Mouse (Mus musculus) embryonic fibroblast, embryonic 13.5 days (primary cell): Measurements from ENCODE around the gene Nupl1. TPM values are rescaled to one million over a fixed set of nuclear protein-coding genes. Genes with fewer than 3 reads are reported as not detected.

ENCODE experiments used
- H3K27ac ChIP-seq: 2 replicates; pipeline ENCODE4 v1.5.1; 2012; ENCODE audit warnings: low read length, control low read depth, inconsistent platforms; ENCODE audit not compliant: insufficient read depth
- H3K4me1 ChIP-seq: 2 replicates; pipeline ENCODE4 v1.6.1; 2011; ENCODE audit warnings: low read length; ENCODE audit not compliant: control insufficient read depth, insufficient read depth
- H3K4me3 ChIP-seq: 2 replicates; pipeline ENCODE4 v1.5.1; 2011; ENCODE audit warnings: mild to moderate bottlenecking, control low read depth, low read length; ENCODE audit not compliant: insufficient read depth
- CTCF ChIP-seq: IDR thresholded peaks from 2 replicates; pipeline ENCODE4 v1.5.1; 2011; ENCODE audit warnings: mild to moderate bottlenecking, control low read depth, low read length, moderate library complexity, borderline replicate concordance; ENCODE audit not compliant: insufficient read depth
- POLR2A ChIP-seq: IDR thresholded peaks from 2 replicates; pipeline ENCODE4 v1.6.1; 2011; ENCODE audit warnings: low read depth, mild to moderate bottlenecking, control low read depth, low read length, moderate library complexity
- polyA plus RNA-seq: library from polyadenylated mRNA; stranded (reverse); fragments of >200 nt; gene quantifications from 2 replicates; pipeline ENCODE4 v1.2.4, GENCODE M21; 2011; ENCODE audit warnings: low read depth; ENCODE audit not compliant: missing spikeins, insufficient read length

Nupl1 gene
- polyA plus RNA-seq, 1 experiment = not detected

- H3K4me3 ChIP-seq = no peak overlapping the region
- TF ChIP-seq POLR2A (no peak), CTCF (no peak)
- no peak overlapping the region for H3K27ac ChIP-seq
- H3K4me1 ChIP-seq = no peaks in the 10 kb centered on the region
These were observed 61.5 kb downstream of the Nupl1 start for GRCm38 (mm10) chr14:60189771-60190170.

DNA sequence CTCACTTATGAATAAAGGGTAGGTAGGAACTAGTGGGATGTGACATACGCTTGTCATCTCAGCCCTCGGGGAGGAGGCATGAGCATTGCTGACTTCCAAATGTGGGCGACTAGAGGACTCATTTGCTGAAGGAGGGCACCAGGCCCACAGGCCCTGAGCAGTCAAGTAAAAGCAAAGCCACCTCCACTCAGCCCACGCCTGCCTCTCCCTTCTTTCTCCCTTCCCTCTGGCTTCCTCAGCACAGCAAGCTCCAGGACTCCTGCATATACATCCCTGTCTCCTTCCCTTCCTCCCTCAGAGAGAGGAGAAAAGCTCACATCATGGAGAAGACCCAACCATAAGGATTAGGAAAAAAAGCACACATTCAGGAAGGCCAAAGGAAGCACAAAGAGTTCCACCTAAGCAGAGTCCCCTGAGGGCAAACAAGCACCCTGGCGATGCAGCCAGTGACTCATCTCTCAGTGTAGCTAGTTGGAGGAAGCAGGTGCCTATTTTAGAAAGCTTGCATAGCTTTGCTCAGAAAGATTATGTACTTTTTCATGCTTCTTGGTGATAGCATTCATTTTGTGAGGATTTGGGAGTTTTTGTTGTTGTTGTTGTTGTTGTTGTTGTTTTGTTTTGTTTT lies 62.9 kb downstream of the Nupl1 start:
- no peak overlapping the region for H3K4me3 ChIP-seq
- no peak overlapping the region for H3K27ac ChIP-seq
- no peaks in the 10 kb centered on the region for H3K4me1 ChIP-seq
- no peak for TF ChIP-seq CTCF
- no peak for TF ChIP-seq POLR2A

GRCm38 (mm10) chr14:60181306-60181705 lies 69.9 kb downstream of the Nupl1 start:
- Histone ChIP-seq H3K27ac (no peak overlapping the region), H3K4me1 (no peaks in the 10 kb centered on the region), H3K4me3 (no peak overlapping the region)
- TF ChIP-seq POLR2A = no peak
- no peak for TF ChIP-seq CTCF

DNA sequence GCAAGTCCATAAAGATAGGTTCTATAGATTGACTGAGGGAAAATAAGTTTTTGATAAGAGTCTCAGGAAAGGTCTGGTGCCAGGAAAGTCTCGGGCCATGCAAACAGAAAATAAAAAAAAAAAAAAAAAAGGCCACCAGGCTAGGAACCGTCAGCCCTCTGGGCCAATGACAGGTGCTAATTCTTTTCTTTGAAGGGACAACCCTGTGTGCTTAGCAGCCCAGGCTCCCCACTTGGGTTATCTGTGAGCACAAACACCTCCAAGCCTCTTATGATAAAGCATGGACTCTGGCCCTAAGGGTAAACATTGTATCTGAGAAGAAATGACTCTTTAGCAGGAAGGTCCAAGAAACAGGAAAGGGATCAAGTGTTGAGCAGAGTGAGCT lies 72.7 kb downstream of the Nupl1 start:
- Histone ChIP-seq H3K4me3 (no peak overlapping the region), H3K4me1 (no peaks in the 10 kb centered on the region; the same call in 1 of the 2 replicates), H3K27ac (no peak overlapping the region)
- TF ChIP-seq CTCF = no peak
- no peak for TF ChIP-seq POLR2A

DNA sequence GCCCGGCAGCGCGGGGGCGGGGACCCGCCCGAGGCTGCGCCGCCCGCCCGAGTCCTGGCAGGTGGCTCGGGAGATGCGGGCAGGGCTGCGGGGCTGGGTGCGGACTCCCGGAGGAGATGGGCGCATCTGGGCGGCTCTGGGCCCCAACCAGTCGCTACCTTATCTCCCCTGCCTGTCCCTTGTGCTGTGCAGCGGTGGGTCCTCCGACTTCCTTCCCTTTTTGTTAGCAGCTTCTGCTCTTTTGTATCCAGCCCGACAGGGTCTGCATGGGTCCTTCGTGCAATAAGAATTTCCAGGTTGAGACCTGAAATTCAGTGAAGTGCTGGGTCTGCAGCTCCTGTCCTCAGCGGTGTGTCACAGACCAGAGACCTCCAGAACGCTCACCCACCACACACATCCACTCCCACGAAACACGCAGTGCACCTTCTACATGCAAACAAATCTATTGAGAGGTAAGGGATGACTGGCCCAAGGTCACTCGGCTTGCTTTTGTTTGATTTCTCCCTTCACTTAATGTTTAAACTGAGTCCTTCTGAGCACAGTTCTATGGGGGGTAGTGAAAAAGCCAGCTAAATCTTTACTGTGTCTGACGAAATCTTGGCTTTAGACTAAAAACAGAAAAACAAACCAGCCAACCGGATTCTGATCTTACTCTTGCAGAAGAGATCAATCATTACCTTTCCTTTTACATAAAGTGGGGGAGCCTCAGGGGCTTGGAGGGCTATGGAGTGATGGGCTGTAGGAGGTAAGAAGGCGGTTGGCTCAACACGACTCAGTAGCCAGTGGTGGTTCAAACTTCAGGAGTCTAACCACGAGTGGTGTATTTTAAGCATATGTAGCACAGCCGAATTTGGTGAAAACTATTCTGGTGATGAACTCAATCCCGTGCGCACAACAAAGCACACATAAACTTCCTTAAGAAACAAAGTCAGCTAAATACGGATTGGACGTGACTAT lies 73.3 kb downstream of the Nupl1 start:
- TF ChIP-seq CTCF = no peak
- no peak for TF ChIP-seq POLR2A
- Histone ChIP-seq H3K4me3 (peak overlapping the region; percentile 4; the same call in 1 of the 2 replicates), H3K27ac (no peak overlapping the region), H3K4me1 (no peaks in the 10 kb centered on the region; the same call in 1 of the 2 replicates)

DNA sequence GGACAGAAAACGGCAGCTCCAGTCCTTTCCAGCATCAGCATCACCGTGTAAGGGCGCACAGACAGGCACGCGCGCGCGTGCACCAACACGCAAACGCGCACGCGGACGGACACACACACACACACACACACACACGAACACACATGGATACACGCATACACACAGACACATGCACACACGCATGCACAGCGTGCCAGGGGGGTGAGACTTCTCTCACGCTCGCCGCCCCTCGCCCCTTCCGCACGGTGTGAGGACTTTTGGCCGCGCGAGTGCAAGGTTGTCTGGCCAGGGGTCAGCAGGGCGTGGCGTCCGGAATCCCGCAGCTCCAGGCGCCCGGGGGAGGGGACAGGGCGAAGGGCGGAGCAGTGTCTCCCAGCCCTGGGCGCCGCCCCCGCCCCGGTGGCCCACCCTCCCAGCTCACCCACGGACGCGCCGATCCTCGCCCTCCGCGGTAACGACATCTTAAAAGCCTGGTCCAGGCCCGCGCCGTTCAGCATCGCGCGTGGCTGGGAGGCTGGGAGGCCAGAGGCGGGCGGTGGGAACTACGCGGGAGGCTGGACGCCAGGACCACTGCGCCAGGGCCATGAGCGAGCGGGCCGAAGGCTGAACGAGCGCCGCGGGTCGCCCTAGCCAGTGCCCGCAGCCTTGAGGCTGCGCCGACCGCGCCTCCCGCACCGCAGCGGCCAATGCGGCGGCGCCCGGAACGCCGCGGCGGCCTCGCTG lies 74.2 kb downstream of the Nupl1 start:
- H3K4me3 ChIP-seq = peak overlapping the region; percentile 51
- no peak for TF ChIP-seq POLR2A
- TF ChIP-seq CTCF = no peak
- no peak overlapping the region for H3K27ac ChIP-seq
- H3K4me1 ChIP-seq = no peaks in the 10 kb centered on the region; the same call in 1 of the 2 replicates

GRCm38 (mm10) chr14:60176469-60176890 lies 74.8 kb downstream of the Nupl1 start:
- TF ChIP-seq CTCF = no peak
- no peak for TF ChIP-seq POLR2A
- H3K27ac ChIP-seq = no peak overlapping the region
- peak overlapping the region; percentile 51; the same call in 1 of the 2 replicates for H3K4me3 ChIP-seq
- no peaks in the 10 kb centered on the region; the same call in 1 of the 2 replicates for H3K4me1 ChIP-seq

- Histone ChIP-seq H3K27ac (no peak overlapping the region), H3K4me3 (no peak overlapping the region), H3K4me1 (no peaks in the 10 kb centered on the region; the same call in 1 of the 2 replicates)
- TF ChIP-seq CTCF (no peak), POLR2A (no peak)
These were observed 78.8 kb downstream of the Nupl1 start for GRCm38 (mm10) chr14:60172286-60173055.

GRCm38 (mm10) chr14:60170845-60171610 lies 80.2 kb downstream of the Nupl1 start:
- TF ChIP-seq POLR2A (no peak), CTCF (no peak)
- Histone ChIP-seq H3K4me1 (no peaks in the 10 kb centered on the region; the same call in 1 of the 2 replicates), H3K4me3 (no peak overlapping the region), H3K27ac (no peak overlapping the region)
